Mouse (Mus musculus): Measurements from ENCODE around the gene Dhx58.
"Not testable (repeated sequence)": the region's sequence is repeated elsewhere in the genome, so short reads cannot be mapped to it uniquely, and the experiment has no call there.

Dhx58 gene

DNA sequence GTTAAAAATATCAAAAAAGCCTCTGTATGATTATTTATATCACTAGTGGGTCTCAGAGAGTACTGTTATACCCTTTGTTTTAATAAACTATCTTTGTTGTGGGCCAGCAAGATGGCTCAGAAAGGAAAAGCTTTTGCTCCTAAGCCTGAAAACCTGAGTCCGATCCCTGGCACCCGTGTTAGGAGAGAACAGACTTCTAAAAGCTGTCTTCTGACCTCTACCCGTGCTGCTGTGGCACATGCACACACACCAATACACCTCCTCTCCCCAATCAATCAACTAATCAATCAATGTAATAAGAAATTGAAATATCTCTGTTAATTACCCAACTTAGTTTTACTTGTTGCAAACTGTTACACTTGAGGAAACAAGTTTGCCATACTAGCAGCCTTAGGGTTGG lies 3.4 kb downstream of the Dhx58 start:
- no peak for DNase-seq (ENCODE audit: low spot score)

DNA sequence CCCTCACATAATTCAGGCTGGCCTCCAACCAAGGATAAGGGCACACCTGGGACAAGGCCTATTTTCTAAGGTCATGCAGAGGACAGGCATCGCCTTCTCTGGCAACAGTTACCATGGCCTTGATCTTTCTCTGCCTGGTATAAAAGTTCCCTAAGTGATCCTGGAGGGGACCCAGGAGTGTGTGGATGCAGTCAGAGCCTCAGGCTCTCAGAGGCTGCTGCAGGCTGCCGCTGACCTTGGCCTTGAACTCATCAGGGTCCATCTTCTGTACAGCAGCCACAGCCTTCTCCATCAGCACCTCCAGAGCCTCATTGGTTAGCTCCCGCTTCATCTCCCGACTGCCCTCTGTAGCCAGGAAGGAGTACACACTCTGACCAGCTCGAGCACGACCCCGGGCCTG lies 6.2 kb downstream of the Dhx58 start:
- no peak for DNase-seq (ENCODE audit: low spot score)

DNA sequence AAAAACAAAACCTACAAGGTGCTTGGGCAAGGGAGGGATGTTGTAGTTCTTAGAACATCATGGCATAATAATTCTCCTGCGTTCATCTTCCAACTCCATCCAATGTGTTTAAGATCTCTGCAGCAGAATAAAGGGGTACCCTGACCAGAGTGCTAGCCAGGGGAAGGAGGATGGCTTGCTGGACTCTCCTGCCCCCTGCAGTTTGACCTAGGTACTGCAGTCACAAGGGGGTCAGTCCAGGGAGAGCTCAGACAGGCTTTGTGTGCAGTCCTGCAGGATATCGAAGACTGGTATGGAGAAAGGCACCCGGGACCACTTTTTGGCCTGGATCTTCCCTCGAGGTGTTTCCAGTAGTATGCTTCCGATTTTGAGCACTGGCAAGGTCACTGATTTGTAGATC lies 9.1 kb downstream of the Dhx58 start:
- peak; percentile 74 for DNase-seq (ENCODE audit: low spot score)

DNA sequence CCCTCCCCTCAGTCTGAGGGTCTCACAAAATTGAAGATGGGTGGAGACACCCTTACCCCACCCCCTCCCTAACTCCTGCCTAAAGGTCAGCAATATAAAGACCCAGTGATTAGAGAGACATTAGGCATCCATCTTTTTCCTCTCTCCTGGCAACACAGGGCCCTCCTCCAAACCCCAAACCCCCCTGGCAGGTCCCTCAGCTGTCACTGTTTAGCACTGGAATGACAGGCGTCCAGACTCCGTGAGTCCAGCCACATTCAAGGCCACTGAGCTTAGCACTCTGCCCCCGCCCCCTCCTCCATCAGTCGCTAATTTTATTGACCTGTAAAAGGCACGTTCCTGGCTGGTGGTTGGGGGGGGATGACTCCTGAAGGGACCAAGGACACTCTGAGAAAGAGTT lies 10.9 kb downstream of the Dhx58 start:
- no peak for DNase-seq (ENCODE audit: low spot score)

DNA sequence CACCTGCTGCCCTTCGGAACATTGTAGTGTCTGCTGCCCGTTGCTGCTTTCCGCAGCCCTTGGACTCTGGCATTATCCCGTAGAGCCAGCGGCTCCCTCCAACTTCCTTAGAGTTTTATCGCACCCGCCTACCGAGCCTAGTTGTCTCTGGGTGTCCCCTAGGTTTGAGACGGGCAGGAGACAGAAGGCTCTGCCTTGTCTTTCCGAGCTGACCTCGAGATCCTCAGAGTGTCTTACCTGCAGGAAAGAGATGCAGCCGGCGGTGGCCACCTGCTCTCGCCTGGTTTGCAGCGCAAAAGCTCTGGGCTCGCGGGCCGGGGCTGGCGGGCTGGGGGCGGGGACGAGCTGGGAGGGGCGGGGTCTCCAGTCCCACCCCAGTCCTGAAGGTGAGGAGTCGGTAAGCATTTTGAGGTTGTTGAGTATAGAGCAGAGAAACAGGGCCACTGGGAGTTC lies 11.9 kb downstream of the Dhx58 start, which contains the start of gene Zfp385c:
Gene Zfp385c, minus strand, starts transcription at position 292 of the 453 bp plus-strand sequence.
- DNase-seq (ENCODE audit: low spot score), result no peak

DNA sequence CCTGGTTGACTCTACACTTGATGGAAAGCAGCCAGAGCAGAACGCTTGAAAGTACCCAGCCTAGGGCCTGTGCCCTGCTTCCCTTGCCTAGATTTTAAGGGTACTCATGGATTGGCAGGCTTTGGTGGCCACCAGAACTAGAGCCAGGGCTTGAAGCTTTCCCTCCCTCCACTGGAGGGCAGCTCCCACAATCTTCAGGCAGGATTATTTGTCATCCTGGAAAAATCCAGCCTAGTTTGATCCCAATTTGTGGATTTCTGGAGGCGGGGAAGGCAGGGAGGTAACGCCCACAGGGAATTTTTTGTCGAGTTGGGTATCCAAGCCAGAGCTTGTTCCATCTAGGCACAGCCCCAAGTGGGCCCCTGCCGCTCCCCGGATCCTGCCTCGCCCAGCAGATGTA lies 13.7 kb downstream of the Dhx58 start:
- no peak for DNase-seq (ENCODE audit: low spot score)

DNA sequence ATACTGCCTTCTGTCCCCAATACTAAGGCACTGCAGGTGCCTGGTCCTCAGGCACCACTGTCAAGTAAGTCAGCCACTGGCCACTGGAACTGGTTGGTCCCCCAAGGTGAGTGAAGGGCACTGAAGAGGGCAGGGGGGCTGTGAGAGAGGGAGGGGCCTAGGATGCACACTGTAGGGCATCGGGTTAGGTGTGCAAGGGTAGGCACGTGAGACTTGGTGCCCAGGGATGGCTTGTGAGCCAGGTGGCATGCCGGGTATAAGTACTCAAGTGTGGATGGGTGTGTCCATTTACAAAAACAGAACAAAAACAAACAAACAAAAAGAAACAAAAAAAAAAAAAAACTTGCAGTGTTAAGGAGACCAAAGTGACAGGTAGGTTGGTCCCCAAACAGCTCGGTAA lies 15.6 kb downstream of the Dhx58 start:
- no peak for DNase-seq (ENCODE audit: low spot score)

DNA sequence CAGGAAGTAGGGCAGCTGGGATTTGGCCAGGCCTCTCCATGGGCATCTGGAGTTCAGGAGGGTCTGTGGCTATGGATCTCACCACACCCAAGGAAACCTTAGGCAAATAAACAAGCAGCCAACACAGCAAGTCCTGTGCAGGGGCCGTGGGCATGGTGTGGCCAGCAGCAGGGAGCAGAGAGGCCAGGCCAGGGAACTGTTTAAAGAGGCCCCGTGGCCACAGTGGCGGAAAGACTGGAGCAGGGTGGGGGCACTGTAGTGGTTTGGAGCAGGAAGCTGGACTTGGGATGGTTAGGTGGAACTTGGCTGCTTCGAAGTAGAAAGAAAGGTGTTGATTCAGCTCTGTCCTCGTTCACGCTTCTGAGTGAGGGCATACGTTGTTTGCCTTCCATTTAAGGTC lies 16.8 kb downstream of the Dhx58 start:
- no peak for DNase-seq (ENCODE audit: low spot score)

DNA sequence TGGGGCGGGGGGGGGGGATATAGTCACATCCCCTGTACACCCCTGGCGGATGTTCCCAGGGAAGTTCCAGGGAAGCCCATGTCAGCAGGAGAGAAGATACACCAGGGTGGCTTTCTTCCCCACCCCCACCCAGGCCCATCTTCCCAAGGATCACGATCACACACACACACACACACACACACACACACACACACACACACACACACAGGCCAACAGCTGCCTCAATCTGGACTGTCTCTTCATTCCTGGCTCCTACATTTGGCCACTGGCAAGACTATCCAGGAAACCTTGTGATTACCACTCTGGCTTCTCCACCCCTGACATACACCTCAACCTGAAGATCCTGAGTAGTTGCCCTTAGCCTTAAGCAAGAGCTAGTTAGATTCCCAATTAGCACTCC lies 18.7 kb downstream of the Dhx58 start:
- DNase-seq (ENCODE audit: low spot score), result no peak

DNA sequence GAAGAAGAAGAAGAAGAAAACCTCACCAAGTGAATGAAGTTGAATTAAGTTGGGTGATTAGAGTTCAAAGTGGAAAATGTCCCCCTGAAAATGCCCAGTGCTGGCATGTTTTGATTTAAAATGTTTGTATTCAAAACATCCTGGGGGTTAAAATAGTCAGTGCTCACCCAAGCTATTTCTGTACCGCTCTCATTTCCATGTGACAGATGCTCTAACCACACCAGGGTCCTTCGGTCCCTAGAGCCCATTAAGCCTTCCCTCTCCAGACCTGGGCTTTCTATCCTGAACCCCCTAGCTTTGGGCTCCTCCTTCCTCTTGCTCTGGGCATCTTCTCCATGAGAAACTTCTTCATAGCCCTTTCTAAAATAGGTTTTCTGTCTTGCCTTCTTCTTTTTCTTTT lies 20.0 kb downstream of the Dhx58 start:
- DNase-seq (ENCODE audit: low spot score), result no peak

DNA sequence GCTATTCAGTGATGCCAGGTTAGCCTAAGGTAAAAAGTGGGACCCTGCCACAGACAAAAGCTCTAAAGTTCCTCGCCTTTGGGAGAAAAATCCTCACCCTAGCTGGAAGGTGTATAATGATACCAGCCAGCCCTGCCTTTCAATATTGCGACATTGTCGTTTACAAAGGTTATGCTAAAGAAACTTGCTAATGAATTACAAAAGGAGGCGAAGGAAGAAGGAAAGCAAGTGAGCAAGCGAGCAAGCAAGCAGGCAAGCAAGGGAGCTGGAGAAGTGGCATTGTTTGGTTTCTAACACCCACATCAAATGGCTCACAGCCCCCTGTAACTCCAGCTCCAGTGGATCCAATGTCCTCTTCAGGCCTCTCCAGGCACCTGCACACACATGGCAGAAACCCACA lies 21.5 kb downstream of the Dhx58 start:
- no peak for DNase-seq (ENCODE audit: low spot score)

DNA sequence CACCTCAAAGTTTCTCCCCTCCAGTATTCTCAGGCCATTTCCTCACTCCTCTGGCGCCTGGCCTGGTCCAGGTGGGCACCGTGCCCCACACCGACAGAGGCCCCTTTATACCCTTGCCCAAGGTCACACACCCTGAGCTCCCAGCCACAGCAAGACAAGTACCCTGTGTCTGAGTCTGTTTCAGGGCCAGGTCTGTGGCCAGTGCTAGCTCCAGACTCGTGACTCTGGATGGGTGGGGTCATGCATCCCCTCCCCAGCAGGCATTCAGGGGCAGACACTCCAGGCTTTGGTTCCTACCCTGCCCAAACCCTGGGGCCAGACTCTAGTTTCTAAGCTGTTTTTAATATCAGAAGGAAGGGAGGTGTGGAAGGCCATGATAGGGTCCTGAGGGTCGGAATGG lies 22.2 kb downstream of the Dhx58 start:
- no peak for DNase-seq (ENCODE audit: low spot score)

DNA sequence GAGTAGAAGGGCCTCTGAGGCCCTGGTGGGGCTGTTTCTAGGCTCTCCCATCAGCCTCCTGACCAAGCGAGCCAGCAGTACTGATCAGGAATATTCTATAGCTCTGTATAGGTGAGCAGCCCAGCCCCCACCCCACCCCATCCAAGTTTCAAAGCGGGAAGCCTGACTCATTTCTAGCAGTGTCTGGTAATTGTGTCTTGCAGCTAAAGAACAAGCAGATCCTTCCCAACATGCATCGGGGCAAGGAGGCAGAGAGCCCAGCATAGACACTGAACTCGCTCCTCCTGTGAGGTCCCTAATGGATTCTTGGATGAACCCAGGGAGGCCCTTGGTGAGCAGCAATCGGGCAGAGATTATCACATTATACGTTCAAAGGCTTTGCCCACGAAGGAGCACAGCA lies 26.3 kb downstream of the Dhx58 start:
- DNase-seq (ENCODE audit: low spot score), result no peak

DNA sequence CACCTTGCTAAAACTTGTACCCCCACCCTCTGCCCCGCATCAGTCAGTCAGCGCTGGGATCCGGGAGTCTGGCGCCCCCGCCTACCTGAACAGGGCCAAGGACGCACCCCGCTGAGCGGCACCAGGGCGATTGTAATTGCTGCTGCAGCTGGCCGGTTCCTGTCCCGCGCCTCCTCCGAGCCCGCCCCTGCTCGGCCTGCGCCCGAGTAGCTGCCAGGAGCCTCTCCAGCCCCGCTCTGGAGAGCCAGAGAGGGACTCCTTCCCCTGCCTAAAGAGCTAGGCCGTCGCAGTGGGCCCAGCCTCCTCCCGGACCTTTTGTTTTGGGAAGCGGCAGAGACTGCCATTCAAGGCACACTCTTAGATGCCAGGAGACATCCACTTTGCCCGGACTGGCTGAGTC lies 30.9 kb downstream of the Dhx58 start:
- DNase-seq (ENCODE audit: low spot score), result peak; percentile 49

DNA sequence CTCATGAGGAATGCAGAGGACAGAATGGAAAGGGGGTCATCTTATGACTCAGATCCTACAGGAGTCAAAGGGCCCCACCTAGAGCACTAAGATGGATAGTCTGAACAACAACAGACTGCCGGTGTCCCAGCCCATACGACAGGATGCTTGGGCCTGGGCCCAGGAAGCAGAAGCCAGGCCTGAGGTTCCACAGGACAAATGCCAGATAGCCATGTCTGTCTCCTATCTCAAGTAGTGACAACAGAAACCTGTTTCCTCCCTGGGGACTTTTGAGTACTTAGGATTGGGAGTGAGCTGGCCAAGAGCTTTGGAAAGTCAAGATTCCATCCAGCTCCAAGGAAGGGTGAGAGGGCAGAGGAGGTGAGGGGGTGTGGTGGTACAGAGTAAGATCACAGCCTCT lies 32.1 kb downstream of the Dhx58 start:
- no peak for DNase-seq (ENCODE audit: low spot score)

DNA sequence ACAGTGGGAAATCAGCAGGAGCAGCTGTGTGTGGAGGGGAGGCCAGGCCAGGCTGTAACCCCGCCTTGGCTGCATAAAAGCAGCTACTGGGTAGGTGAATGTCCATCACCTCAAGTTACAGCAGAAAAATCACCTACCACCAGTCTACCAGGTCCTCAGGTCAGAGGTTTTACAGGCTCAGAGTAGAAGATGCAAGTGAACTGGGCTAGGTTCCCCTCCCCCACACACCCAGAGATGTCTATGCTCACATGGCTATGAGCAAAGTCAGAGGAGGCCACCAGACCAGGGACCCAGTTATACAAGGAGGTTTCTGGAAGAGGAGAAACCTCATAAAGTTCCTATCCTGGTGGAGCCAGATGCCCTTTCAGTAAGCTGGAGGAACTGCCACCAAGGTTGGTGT lies 33.0 kb downstream of the Dhx58 start:
- no peak for DNase-seq (ENCODE audit: low spot score)

DNA sequence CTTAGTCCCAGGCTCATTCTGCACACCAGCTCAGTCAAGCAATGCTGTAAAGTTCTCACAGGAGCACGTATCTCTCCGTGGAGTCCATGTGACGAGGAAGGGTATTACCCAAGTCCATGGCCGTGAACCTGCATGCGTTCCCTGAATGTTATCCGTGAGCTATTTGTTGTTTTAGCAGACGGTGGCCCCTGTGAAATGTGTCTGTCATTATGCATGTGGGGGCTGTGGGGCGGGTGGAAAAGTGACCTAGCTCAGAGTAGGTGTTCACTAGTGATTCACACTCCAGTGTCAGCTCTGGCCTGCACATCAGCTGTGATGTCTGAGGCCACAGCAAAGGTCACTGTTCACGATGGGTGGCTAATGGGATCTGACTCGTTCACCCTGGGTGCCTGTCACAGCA lies 44.3 kb downstream of the Dhx58 start:
- DNase-seq (ENCODE audit: low spot score), result no peak

DNA sequence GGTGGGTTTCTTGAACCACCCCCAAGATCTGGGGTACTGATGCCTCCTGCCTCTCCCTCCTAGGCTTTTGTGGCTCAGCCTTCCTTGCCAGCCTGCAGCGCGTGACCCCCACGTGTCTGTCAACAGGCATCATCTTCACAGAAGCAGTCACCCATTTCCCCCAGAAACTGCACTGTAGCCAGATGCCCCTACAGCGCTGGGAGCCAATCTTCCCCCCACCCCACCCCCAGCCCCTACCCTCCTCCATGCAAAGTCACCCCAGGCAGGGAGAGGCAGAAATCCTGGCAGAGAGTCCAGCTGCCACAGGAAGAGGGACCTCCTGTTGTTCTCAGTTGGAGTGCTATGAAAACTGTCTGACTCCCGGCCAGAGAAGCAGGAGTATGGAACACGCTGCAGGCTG lies 47.6 kb downstream of the Dhx58 start:
- no peak for DNase-seq (ENCODE audit: low spot score)

DNA sequence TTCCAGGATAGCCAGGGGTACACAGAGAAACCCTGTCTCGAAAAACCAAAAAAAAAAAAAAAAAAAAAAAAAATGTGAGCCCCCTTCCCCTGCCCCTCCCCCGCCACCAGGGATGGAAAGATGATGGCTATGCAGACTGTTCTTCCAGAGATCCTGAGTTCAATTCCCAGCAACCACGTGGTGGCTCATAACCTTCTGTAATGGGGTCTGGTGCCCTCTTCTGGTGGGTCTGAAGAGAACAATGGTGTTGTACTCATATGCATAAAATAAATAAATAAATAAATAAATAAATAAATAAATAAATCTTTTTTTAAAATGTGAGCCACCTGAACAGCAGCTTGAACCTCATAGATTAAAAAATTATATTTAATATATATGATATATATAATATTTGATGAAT lies 48.5 kb downstream of the Dhx58 start:
- not testable (repeated sequence) for DNase-seq (ENCODE audit: low spot score)

DNA sequence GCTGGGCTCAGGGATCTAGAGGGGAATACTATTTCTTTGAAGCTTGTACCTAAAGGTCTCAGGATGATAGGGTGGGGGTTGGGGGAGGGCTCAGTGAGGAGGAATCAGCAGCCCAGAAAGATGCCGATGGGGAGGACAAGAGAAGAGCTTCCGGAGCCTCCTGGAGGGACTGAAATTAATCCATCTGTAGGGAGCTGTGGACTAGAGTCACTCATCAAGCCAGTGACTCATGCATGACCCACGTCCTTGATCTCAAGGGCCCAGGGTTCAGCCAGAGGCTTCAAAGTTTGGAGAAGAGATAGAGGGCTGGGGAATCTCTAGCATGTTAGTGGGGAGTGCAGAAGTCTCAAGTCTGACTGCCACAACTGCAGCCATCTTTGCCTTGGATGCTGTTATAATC lies 52.3 kb downstream of the Dhx58 start:
- no peak for DNase-seq (ENCODE audit: low spot score)

DNA sequence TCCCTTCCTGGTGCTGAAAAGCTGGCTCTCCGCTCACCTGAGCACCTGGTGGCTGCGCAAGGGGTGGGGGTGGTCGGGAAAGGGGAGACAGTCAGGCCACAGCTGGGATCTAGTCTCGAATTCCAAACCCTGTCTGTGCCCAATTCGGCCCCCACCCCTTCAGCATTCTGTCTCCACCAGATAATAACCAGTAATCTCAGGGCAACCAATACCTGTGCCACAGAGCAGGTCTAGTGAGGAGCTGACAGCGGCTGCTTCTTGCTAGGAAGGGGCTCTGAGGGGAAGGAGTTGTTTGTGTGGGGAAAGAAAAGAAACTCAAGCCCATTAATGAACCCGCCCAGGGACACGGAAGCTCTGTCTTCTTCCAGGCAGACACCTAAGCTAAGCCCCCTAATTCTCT lies 52.9 kb downstream of the Dhx58 start:
- no peak for DNase-seq (ENCODE audit: low spot score)

DNA sequence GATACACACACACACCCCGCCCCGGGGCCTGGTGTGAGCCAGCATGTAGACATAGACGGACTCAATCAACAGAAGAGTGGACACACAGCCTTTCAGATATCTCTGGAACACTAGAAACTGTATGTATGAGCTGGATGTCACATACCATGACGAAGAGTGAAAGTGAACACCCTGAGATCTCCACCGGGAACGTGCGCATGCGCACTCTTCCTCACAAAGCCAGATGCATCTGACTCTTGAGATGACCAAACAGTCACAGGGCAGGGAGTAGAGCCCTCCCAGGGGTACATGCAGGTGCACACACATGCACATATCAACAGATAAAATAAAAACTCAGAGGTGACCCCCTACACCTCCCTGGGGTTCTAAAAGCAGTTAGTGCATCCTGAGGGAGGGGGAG lies 55.7 kb downstream of the Dhx58 start:
- no peak for DNase-seq (ENCODE audit: low spot score)

DNA sequence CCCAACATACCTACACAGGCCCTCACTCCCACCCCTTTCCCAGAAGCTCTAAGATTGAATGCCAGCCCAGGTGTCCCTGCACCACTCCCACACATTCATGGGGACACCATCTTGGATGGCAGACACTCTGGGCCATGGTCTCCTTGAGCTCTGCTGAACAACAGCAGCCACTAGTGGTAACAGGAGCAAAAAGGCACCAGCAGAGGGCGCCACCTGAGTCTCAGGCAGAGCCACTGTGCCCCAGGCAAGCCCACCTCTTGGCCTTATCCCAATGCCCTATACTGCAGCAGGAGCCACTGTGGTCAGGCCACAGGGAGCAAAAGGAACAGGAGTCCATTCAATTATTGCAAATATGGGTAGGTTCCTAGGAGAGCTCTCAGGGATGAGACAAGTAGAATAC lies 57.8 kb downstream of the Dhx58 start:
- DNase-seq (ENCODE audit: low spot score), result no peak
